Mouse (Mus musculus) kidney, adult 18-20 months (tissue): Measurements from ENCODE around the gene Mindy1.

Experiments
- DNase-seq: peaks from one replicate; pipeline ENCODE4 v3.0.0; 2021

Mindy1 gene

GRCm38 (mm10) chr3:95269789-95270188 is 11.4 kb upstream of the Mindy1 start:
- DNase-seq: no peak

GRCm38 (mm10) chr3:95270766-95271364 is 10.3 kb upstream of the Mindy1 start:
- no peak for DNase-seq

GRCm38 (mm10) chr3:95273471-95273870 is 7.7 kb upstream of the Mindy1 start:
- no peak for DNase-seq

- no peak for DNase-seq
These were observed 6.7 kb upstream of the Mindy1 start for GRCm38 (mm10) chr3:95274453-95274852.

GRCm38 (mm10) chr3:95275161-95275560 is 6.0 kb upstream of the Mindy1 start:
- no peak for DNase-seq

- no peak for DNase-seq
These were observed 4.7 kb upstream of the Mindy1 start for GRCm38 (mm10) chr3:95276428-95276934.

GRCm38 (mm10) chr3:95277149-95277551 is 4.0 kb upstream of the Mindy1 start:
- no peak for DNase-seq

- DNase-seq: peak; percentile 49
These were observed 398 bp upstream of the Mindy1 start for GRCm38 (mm10) chr3:95280747-95281146.

- no peak for DNase-seq
These were observed 1.3 kb downstream of the Mindy1 start for GRCm38 (mm10) chr3:95282381-95282864.

- peak; percentile 85 for DNase-seq
These were observed 1.9 kb downstream of the Mindy1 start for GRCm38 (mm10) chr3:95282865-95283588.

GRCm38 (mm10) chr3:95283589-95283941 is 2.4 kb downstream of the Mindy1 start:
- DNase-seq: no peak

- no peak for DNase-seq
These were observed 2.9 kb downstream of the Mindy1 start for GRCm38 (mm10) chr3:95284062-95284461.

- DNase-seq: no peak
These were observed 3.5 kb downstream of the Mindy1 start for GRCm38 (mm10) chr3:95284501-95285281.

- DNase-seq: no peak
These were observed 4.2 kb downstream of the Mindy1 start for GRCm38 (mm10) chr3:95285390-95285789.

GRCm38 (mm10) chr3:95286011-95286410 is 4.9 kb downstream of the Mindy1 start:
- peak; percentile 45 for DNase-seq

GRCm38 (mm10) chr3:95286510-95286909 is 5.4 kb downstream of the Mindy1 start:
- DNase-seq: peak; percentile 32

- DNase-seq: peak; percentile 37
These were observed 6.4 kb downstream of the Mindy1 start for GRCm38 (mm10) chr3:95287541-95287940.

GRCm38 (mm10) chr3:95289419-95289818 is 8.3 kb downstream of the Mindy1 start:
- no peak for DNase-seq

- DNase-seq: no peak
These were observed 9.0 kb downstream of the Mindy1 start for GRCm38 (mm10) chr3:95290156-95290555.

GRCm38 (mm10) chr3:95291041-95291440 is 9.9 kb downstream of the Mindy1 start:
- DNase-seq: no peak

- no peak for DNase-seq
These were observed 11.8 kb downstream of the Mindy1 start for GRCm38 (mm10) chr3:95292899-95293298.

- DNase-seq: peak; percentile 60
These were observed 12.4 kb downstream of the Mindy1 start for GRCm38 (mm10) chr3:95293537-95293936.

GRCm38 (mm10) chr3:95294316-95294715 is 13.2 kb downstream of the Mindy1 start:
- no peak for DNase-seq

- DNase-seq: no peak
These were observed 13.6 kb downstream of the Mindy1 start for GRCm38 (mm10) chr3:95294718-95295117.
